Mouse (Mus musculus) MEL (cell line): ENCODE results near the gene Cwc22. TPM values are rescaled to one million over a fixed set of nuclear protein-coding genes. Genes with fewer than 3 reads are reported as not detected.

Experiments used
- DNase-seq: peaks from one replicate; pipeline ENCODE4 v3.0.0; 2011; ENCODE audit warnings: low read depth, low spot score
- H3K27ac ChIP-seq: 2 replicates; pipeline ENCODE4 v1.5.1; 2012; ENCODE audit warnings: low read depth, mild to moderate bottlenecking, control low read depth, low read length, moderate library complexity; ENCODE audit not compliant: control insufficient read depth
- H3K27me3 ChIP-seq, 2 experiments: fragments of 150-350 bp in 1 of 2; sonication (generic) in 1 of 2; 2 replicates each; pipeline ENCODE4 v1.6.1; 2012; ENCODE audit warnings: low read length in 2 of 2, mild to moderate bottlenecking in 2 of 2, improper control_type of control experiment in 1 of 2, moderate library complexity in 1 of 2; ENCODE audit not compliant: insufficient read depth in 2 of 2, control insufficient read depth in 1 of 2
- H3K36me3 ChIP-seq, 2 experiments: 2 replicates each; pipeline ENCODE4 v1.6.1; 2012 to 2014; ENCODE audit warnings: low read length in 2 of 2, improper control_type of control experiment in 1 of 2, inconsistent platforms in 1 of 2, mild to moderate bottlenecking in 1 of 2; ENCODE audit not compliant: insufficient read depth in 2 of 2, control insufficient read depth in 1 of 2
- H3K4me1 ChIP-seq, 2 experiments: fragments of 150-350 bp in 1 of 2; sonication (generic) in 1 of 2; 2 replicates each; pipeline ENCODE4 v1.6.1; 2012; ENCODE audit warnings: low read length in 2 of 2, improper control_type of control experiment in 1 of 2, mild to moderate bottlenecking in 1 of 2; ENCODE audit not compliant: insufficient read depth in 2 of 2, control insufficient read depth in 1 of 2
- H3K4me3 ChIP-seq, 2 experiments: fragments of 150-350 bp in 1 of 2; sonication (generic) in 1 of 2; 2 replicates each; pipeline ENCODE4 v1.5.1; 2012; ENCODE audit warnings: low read depth in 2 of 2, low read length in 2 of 2, mild to moderate bottlenecking in 2 of 2, moderate library complexity in 2 of 2, control low read depth in 1 of 2, improper control_type of control experiment in 1 of 2; ENCODE audit not compliant: control insufficient read depth in 1 of 2, insufficient read depth in 1 of 2
- H3K79me2 ChIP-seq: 2 replicates; pipeline ENCODE4 v1.6.1; 2012; ENCODE audit warnings: mild to moderate bottlenecking, low read length, moderate library complexity; ENCODE audit not compliant: control insufficient read depth, poor library complexity, insufficient read depth
- H3K9ac ChIP-seq: 2 replicates; pipeline ENCODE4 v1.6.1; 2012; ENCODE audit warnings: low read depth, mild to moderate bottlenecking, control low read depth, low read length, moderate library complexity; ENCODE audit not compliant: control insufficient read depth, poor library complexity, severe bottlenecking
- H3K9me3 ChIP-seq: fragments of 150-350 bp; sonication (generic); replicated peaks from 2 replicates; pipeline ENCODE4 v1.6.1; 2012; ENCODE audit warnings: mild to moderate bottlenecking, low read length, improper control_type of control experiment, moderate library complexity; ENCODE audit not compliant: insufficient read depth
- E2F4 ChIP-seq: IDR thresholded peaks from 2 replicates; pipeline ENCODE4 v1.6.1; 2011; ENCODE audit warnings: low read depth, low read length, improper control_type of control experiment, borderline replicate concordance
- ELF1 ChIP-seq: IDR thresholded peaks from 2 replicates; pipeline ENCODE4 v1.6.1; 2014; ENCODE audit warnings: low read depth, mild to moderate bottlenecking, inconsistent platforms, low read length, improper control_type of control experiment, moderate library complexity
- ETS1 ChIP-seq: IDR thresholded peaks from 2 replicates; pipeline ENCODE4 v1.6.1; 2012; ENCODE audit warnings: low read depth, mild to moderate bottlenecking, inconsistent platforms, low read length, improper control_type of control experiment, moderate library complexity
- GABPA ChIP-seq: IDR thresholded peaks from 2 replicates; pipeline ENCODE4 v1.6.1; 2012; ENCODE audit warnings: low read depth, mild to moderate bottlenecking, inconsistent platforms, low read length, improper control_type of control experiment, moderate library complexity
- GATA1 ChIP-seq: IDR thresholded peaks from 2 replicates; pipeline ENCODE4 v1.6.1; 2011; ENCODE audit warnings: low read depth, low read length, improper control_type of control experiment
- JUND ChIP-seq: IDR thresholded peaks from 2 replicates; pipeline ENCODE4 v1.6.1; 2011; ENCODE audit warnings: low read depth, mild to moderate bottlenecking, improper control_type of control experiment, low read length
- MAX ChIP-seq: IDR thresholded peaks from 2 replicates; pipeline ENCODE4 v1.6.1; 2011; ENCODE audit warnings: low read length, improper control_type of control experiment
- MXI1 ChIP-seq: IDR thresholded peaks from 2 replicates; pipeline ENCODE4 v1.6.1; 2011; ENCODE audit warnings: mild to moderate bottlenecking, low read depth, low read length, improper control_type of control experiment
- MYB ChIP-seq: IDR thresholded peaks from 2 replicates; pipeline ENCODE4 v1.6.1; 2011; ENCODE audit warnings: mild to moderate bottlenecking, low read depth, low read length, improper control_type of control experiment
- MYC ChIP-seq: IDR thresholded peaks from 2 replicates; pipeline ENCODE4 v1.6.1; 2011; ENCODE audit warnings: low read depth, mild to moderate bottlenecking, low read length, improper control_type of control experiment, moderate library complexity
- NELFE ChIP-seq: IDR thresholded peaks from 2 replicates; pipeline ENCODE4 v1.6.1; 2011; ENCODE audit warnings: low read depth, low read length, improper control_type of control experiment
- POLR2AphosphoS2 ChIP-seq: IDR thresholded peaks from 2 replicates; pipeline ENCODE4 v1.6.1; 2011; ENCODE audit warnings: low read length, improper control_type of control experiment
- POLR2AphosphoS5 ChIP-seq: IDR thresholded peaks from 2 replicates; pipeline ENCODE4 v1.6.1; 2012; ENCODE audit warnings: low read depth, borderline replicate concordance, mild to moderate bottlenecking, inconsistent platforms, low read length, moderate library complexity, mixed read lengths
- RAD21 ChIP-seq: IDR thresholded peaks from 2 replicates; pipeline ENCODE4 v1.6.1; 2011; ENCODE audit warnings: mild to moderate bottlenecking, low read depth, low read length, improper control_type of control experiment
- RCOR1 ChIP-seq: IDR thresholded peaks from 2 replicates; pipeline ENCODE4 v1.6.1; 2012; ENCODE audit warnings: low read depth, mild to moderate bottlenecking, inconsistent platforms, low read length, improper control_type of control experiment
- SMC3 ChIP-seq: IDR thresholded peaks from 2 replicates; pipeline ENCODE4 v1.6.1; 2011; ENCODE audit warnings: low read depth, low read length, improper control_type of control experiment
- TAL1 ChIP-seq: IDR thresholded peaks from 2 replicates; pipeline ENCODE4 v1.6.1; 2012; ENCODE audit warnings: mild to moderate bottlenecking, inconsistent platforms, low read length, moderate library complexity, mixed read lengths
- TBP ChIP-seq: IDR thresholded peaks from 2 replicates; pipeline ENCODE4 v1.8.0; 2011; ENCODE audit warnings: low read depth, low read length, improper control_type of control experiment
- TCF12 ChIP-seq: IDR thresholded peaks from 2 replicates; pipeline ENCODE4 v1.6.1; 2014; ENCODE audit warnings: low read depth, mild to moderate bottlenecking, inconsistent platforms, low read length, improper control_type of control experiment, moderate library complexity
- UBTF ChIP-seq: IDR thresholded peaks from 2 replicates; pipeline ENCODE4 v1.6.1; 2012; ENCODE audit warnings: low read depth, mild to moderate bottlenecking, inconsistent platforms, low read length, improper control_type of control experiment, moderate library complexity, borderline replicate concordance; ENCODE audit not compliant: insufficient read depth
- USF1 ChIP-seq: IDR thresholded peaks from 2 replicates; pipeline ENCODE4 v1.6.1; 2014; ENCODE audit warnings: low read depth, mild to moderate bottlenecking, inconsistent platforms, low read length, improper control_type of control experiment, moderate library complexity
- USF2 ChIP-seq, 2 experiments: IDR thresholded peaks; 2 replicates each; pipeline ENCODE4 v1.6.1; 2011 to 2012; ENCODE audit warnings: improper control_type of control experiment in 2 of 2, low read length in 2 of 2, borderline replicate concordance in 1 of 2, inconsistent platforms in 1 of 2, low read depth in 1 of 2, mild to moderate bottlenecking in 1 of 2; ENCODE audit not compliant: insufficient read depth in 1 of 2
- ZKSCAN1 ChIP-seq: IDR thresholded peaks from 2 replicates; pipeline ENCODE4 v1.6.1; 2012; ENCODE audit warnings: low read depth, mild to moderate bottlenecking, inconsistent platforms, low read length, improper control_type of control experiment, moderate library complexity
- ZNF384 ChIP-seq: IDR thresholded peaks from 2 replicates; pipeline ENCODE4 v1.6.1; 2012; ENCODE audit warnings: low read depth, mild to moderate bottlenecking, inconsistent platforms, low read length, improper control_type of control experiment
- polyA plus RNA-seq, 2 experiments: library from polyadenylated mRNA; stranded (reverse) in 1 of 2; unstranded in 1 of 2; fragments of >175 nt in 1 of 2; fragments of >200 nt in 1 of 2; gene quantifications; 2 replicates each; pipeline versions ENCODE4 v1.2.1 to v1.2.4; 2012; ENCODE audit warnings: low replicate concordance in 2 of 2, low read depth in 1 of 2; ENCODE audit not compliant: insufficient read length in 2 of 2, insufficient read depth in 1 of 2, missing spikeins in 1 of 2
- total RNA-seq: library from RNA; depleted of rRNA; stranded (reverse); fragments of 300-350 nt; gene quantifications from 2 replicates; pipeline ENCODE4 v1.2.3, GENCODE M21; 2012

The Cwc22 gene
- total and polyA plus RNA-seq, 3 experiments, result 54.0 to 72.7 TPM; not detected in 1

DNA sequence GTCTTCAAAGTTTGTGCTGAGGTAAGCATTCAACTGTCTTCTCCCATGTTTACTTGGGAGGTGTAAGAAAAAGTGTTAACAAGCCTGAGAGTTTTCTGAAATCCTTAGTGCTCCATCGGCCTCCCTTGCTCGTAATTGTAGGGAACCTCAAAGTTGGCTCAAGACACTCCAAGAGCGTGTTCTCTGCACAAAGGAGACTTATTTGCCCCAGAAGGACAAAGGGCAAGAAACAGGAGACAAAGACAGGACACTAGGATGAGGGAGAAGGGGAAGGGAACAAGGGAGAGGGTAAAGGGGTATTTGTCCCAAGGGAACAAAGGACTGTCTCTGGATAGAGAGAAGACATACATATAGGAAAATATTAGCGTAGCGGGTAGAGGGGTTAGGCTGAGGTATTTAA, 1.9 kb downstream of the Cwc22 start:
- H3K9ac ChIP-seq, result no peak overlapping the region
- no peak overlapping the region for H3K4me3 ChIP-seq
- H3K9me3 ChIP-seq, result no peaks in the 10 kb centered on the region
- H3K27me3 ChIP-seq, result no peaks in the 10 kb centered on the region
- DNase-seq, result no peak
- H3K36me3 ChIP-seq, result peaks cover 2 to 33% of the 10 kb centered on the region in 2 experiments
- no peak for TF ChIP-seq GABPA
- no peak for TF ChIP-seq MYB
- no peak for TF ChIP-seq RCOR1
- no peak for TF ChIP-seq ETS1
- TF ChIP-seq POLR2AphosphoS5, result no peak
- no peak for TF ChIP-seq ZNF384
- TF ChIP-seq UBTF, result no peak
- no peak for TF ChIP-seq TBP
- no peak for TF ChIP-seq USF1
- no peak for TF ChIP-seq TCF12
- TF ChIP-seq ZKSCAN1, result no peak
- TF ChIP-seq POLR2AphosphoS2, result no peak
- TF ChIP-seq MXI1, result no peak
- TF ChIP-seq MAX, result no peak
- no peak for TF ChIP-seq RAD21
- no peak for TF ChIP-seq E2F4
- TF ChIP-seq, all 39 proteins: peak for 0
- Histone ChIP-seq H3K79me2 (peaks cover 37% of the 10 kb centered on the region), H3K27ac (no peak overlapping the region), H3K4me1 (peaks cover 12% of the 10 kb centered on the region in 2 experiments; a peak in 3 of 4 replicates)

- Histone ChIP-seq H3K36me3 (peaks cover 5 to 33% of the 10 kb centered on the region in 2 experiments), H3K27ac (no peak overlapping the region), H3K27me3 (no peaks in the 10 kb centered on the region), H3K4me1 (peaks cover 12% of the 10 kb centered on the region in 2 experiments; a peak in 3 of 4 replicates), H3K4me3 (no peak overlapping the region), H3K9ac (no peak overlapping the region), H3K9me3 (no peaks in the 10 kb centered on the region), H3K79me2 (peaks cover 43% of the 10 kb centered on the region)
- TF ChIP-seq GATA1, result no peak
- no peak for TF ChIP-seq JUND
- no peak for TF ChIP-seq RAD21
- no peak for TF ChIP-seq USF2 (IDR thresholded peaks at IDR 0.05; ENCODE audit: borderline replicate concordance in 1 of 2, insufficient read depth in 1 of 2, low read depth in 1 of 2, low read length in 2 of 2)
- no peak for TF ChIP-seq USF1
- TF ChIP-seq SMC3, result no peak
- no peak for TF ChIP-seq TAL1
- no peak for TF ChIP-seq RCOR1
- TF ChIP-seq ELF1, result no peak
- TF ChIP-seq MYC, result no peak
- no peak for TF ChIP-seq NELFE
- no peak for TF ChIP-seq POLR2AphosphoS5
- peak; percentile 31 for DNase-seq
Observed at GRCm38 (mm10) chr2:77941944-77942343, 4.2 kb downstream of the Cwc22 start.
